Mouse (Mus musculus): ENCODE results near the gene Ahnak. TPM values are rescaled to one million over a fixed set of nuclear protein-coding genes. Genes with fewer than 3 reads are reported as not detected.

Gene Ahnak
- total RNA-seq (2021): 10 to 100 TPM; 14.7 to 15.7 TPM

DNA sequence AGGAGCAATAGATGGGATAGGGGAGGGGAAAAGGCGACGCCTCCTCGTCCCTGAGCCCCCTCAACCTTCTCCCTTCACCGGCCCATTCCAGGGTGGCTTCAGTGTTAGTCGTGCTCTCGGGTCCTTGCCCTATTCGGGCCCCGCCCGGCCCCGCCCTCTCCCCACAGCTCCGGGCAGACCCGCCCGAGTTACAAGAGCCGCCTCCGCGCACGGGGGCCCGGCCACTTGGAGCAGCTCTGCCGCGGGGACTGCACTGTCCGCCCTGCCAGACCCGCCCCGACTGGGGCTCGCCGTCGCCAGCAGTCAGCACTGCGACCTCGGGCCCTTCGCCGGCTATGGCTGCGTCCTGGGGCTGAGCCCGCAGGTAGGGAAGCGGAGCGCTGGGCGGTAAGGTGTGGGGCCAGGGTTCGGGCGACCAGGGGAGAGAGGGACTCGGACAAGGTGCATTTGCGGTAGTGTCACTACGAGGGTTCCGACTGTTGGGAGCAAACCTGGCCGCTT lies at the start of gene Ahnak:
Gene Ahnak (plus strand): TSS at position 219 of the 501 bp plus-strand sequence.
- no peak for DNase-seq (ENCODE audit: extremely low spot score in 1 of 2, low spot score in 1 of 2)

- no peak for DNase-seq (ENCODE audit: extremely low spot score in 1 of 2, low spot score in 1 of 2)
Observed at GRCm38 (mm10) chr19:8940526-8941133, 48.5 kb upstream of the Ahnak start.

DNA sequence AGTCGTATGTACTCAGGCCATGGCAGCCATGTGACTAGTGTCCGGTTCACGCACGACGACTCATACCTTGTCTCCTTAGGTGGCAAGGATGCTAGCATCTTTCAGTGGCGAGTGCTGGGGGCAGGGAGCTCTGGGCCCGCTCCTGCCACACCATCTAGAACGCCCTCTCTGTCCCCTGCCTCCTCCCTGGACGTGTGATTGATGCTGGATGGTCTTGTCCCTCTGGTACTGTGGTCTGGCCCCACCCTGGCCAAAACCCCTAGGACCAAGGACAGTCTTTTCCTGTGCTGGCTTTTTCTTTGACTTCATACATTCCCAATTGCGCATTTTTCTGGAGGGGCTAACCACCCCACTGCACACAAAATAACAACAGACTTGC lies 48.0 kb upstream of the Ahnak start:
- DNase-seq (ENCODE audit: extremely low spot score in 1 of 2, low spot score in 1 of 2): no peak

- DNase-seq (ENCODE audit: extremely low spot score in 1 of 2, low spot score in 1 of 2): peak; percentile 93 to 94
Observed at GRCm38 (mm10) chr19:8941515-8942217, 47.4 kb upstream of the Ahnak start, which contains the start of gene Mta2. TSS of gene Mta2 (plus strand) at chr19:8941875.

- peak in 1 of 2 experiments; percentile 45 for DNase-seq (ENCODE audit: extremely low spot score in 1 of 2, low spot score in 1 of 2)
Observed at GRCm38 (mm10) chr19:8942276-8942964, 46.7 kb upstream of the Ahnak start.

DNA sequence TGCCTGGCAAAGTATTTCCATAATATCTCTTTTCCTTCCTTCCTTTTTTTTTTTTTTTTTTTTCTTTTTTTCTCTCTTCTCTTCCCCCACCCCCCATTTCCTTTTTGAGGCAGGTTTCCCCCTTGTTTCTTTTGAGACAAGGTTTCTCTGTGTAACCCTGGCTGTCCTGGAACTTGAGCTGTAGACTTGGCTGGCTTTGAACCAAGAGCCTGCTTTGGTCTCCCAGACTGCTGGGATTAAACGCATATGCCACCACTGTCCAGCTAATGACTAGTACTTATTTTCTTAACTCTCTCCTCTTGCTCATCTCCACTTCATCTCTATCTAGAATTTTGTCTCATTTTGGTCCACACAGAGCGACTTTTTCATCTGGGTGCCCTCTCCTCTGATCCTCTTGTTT lies 46.0 kb upstream of the Ahnak start:
- no peak for DNase-seq (ENCODE audit: extremely low spot score in 1 of 2, low spot score in 1 of 2)

DNA sequence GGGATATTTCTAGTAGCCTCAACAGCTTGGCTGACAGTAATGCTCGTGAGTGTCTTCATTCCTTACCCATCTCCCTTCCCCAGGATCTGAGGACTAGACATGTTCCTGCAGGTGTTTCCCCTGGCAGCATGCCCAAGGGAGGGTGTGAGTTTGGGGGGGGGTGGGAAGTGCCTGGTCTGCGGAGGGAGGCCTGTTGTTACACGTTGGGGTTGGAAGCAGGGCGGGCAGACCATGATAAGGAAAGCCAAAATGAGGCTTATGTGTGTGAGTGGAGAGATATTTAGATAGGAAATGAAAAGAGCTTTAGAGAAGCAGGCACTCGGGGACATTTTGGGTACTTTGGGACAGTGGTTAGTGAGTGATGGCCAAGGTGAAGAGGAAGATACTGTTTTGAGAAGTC lies 45.0 kb upstream of the Ahnak start:
- no peak for DNase-seq (ENCODE audit: extremely low spot score in 1 of 2, low spot score in 1 of 2)

- no peak for DNase-seq (ENCODE audit: extremely low spot score in 1 of 2, low spot score in 1 of 2)
Observed at GRCm38 (mm10) chr19:8944750-8945149, 44.3 kb upstream of the Ahnak start.

GRCm38 (mm10) chr19:8945251-8945650 lies 43.8 kb upstream of the Ahnak start:
- DNase-seq (ENCODE audit: extremely low spot score in 1 of 2, low spot score in 1 of 2): no peak

DNA sequence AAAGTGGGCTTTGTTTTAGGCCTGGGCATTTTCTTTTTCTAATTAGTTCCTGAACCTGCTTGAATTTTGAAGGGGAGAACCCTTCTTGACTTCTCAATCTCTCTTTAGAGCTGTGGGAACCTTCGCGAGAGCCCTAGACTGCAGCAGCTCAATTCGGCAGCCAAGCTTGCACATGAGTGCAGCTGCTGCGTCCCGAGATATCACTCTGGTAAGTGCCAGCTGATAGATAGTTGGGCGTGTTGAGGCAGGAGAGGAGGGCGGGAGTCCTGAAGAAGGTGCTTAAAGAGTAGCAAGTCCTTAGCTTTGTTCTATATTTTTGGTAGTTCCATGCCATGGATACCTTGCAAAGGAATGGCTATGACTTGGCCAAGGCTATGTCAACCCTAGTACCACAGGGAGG lies 42.2 kb upstream of the Ahnak start:
- no peak for DNase-seq (ENCODE audit: extremely low spot score in 1 of 2, low spot score in 1 of 2)

DNA sequence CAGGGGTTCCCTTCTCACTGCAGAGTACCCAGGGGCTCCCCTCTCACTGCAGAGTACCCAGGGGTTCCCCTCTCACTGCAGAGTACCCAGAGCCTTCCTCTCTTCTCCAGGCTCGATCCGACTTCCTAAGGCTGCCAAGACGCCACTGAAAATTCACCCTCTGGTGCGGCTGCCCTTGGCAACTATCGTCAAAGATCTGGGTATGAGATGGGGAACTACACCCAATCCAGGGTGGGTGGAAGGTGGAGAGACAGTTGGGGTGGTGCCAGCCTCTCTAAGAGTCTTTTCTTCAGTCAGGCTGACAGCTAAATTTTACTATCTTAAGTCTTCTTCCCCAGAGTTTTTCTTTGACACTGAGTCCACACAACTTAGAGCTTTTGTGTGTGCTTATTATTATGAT lies 38.9 kb upstream of the Ahnak start:
- DNase-seq (ENCODE audit: extremely low spot score in 1 of 2, low spot score in 1 of 2): no peak

GRCm38 (mm10) chr19:8952241-8952640 lies 36.8 kb upstream of the Ahnak start:
- DNase-seq (ENCODE audit: extremely low spot score in 1 of 2, low spot score in 1 of 2): no peak

- DNase-seq (ENCODE audit: extremely low spot score in 1 of 2, low spot score in 1 of 2): peak; percentile 82 to 87
Observed at GRCm38 (mm10) chr19:8953135-8954039, 35.7 kb upstream of the Ahnak start, which contains the start of gene Tut1. TSS of gene Tut1 (plus strand) at chr19:8953847.

DNA sequence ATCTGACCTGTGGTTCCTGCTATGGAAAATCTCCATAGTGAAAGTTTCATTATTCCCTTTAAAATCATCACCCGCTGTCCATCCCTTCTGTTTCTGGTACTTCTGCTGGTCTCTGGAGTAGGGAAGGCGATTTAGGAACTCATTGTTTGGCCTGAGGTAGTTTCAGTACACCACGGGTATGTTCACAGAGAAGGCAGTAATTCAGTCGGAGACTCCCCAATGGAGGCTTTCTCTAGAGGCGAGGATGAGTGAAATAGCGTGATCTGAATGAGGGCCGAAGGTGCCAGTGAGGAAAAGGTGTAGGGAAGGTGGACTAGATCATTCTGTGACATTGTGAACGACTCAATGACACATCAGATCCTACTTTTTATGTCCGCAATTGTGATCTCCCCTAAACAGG lies 34.9 kb upstream of the Ahnak start:
- DNase-seq (ENCODE audit: extremely low spot score in 1 of 2, low spot score in 1 of 2): no peak

DNA sequence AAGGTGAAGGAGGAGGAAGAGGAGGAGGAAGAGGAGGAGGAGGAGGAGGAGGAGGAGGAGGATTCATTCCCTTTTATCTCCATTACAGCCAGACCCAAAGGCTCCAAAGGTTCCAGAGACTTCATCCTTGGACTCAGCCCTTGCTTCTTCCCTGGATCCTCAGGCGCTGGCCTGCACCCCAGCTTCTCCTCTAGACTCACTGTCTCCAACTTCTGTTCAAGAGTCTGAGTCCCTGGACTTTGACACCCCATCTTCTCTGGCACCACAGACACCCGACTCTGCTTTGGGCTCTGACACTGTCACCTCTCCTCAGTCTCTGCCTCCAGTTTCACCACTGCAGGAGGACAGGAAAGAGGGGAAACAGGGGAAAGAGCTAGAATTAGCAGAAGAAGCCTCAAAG lies 26.8 kb upstream of the Ahnak start:
- DNase-seq (ENCODE audit: extremely low spot score in 1 of 2, low spot score in 1 of 2): no peak

- DNase-seq (ENCODE audit: extremely low spot score in 1 of 2, low spot score in 1 of 2): no peak
Observed at GRCm38 (mm10) chr19:8965075-8965474, 24.0 kb upstream of the Ahnak start.

DNA sequence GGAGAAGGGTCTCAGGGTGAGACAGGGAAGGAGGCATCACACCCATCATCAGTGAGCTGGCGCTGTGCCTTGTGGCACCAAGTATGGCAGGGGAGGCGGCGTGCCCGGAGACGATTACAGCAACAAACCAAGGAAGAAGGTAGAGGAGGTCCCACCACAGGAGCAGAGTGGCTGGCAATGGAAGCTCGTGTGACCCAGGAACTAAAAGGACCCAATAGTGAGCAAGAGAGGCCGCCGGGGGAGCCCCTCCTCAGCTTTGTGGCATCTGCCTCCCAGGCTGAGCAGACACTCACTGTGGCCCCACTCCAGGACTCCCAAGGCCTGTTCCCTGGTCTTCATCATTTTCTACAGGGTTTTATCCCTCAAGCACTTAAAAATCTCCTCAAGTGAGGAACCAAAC lies 23.3 kb upstream of the Ahnak start:
- no peak for DNase-seq (ENCODE audit: extremely low spot score in 1 of 2, low spot score in 1 of 2)

DNA sequence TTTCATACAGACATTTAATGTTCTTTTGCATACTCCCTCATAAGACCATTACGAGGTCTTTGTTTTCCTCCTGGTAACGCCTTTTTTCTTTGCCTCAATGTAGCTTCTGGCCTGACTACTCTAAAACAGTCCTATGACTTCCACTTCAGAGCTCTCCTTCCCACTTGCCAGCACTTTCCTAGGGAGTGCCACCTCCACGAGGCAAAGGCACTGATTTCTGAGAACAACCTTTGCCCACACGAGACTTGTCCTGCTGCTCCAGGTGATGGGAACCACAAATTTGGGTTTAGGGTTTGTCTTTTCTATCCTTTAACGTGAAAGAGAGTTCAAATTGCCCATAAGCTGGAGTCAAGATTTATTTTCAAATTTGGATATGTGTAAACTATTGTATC lies 22.9 kb upstream of the Ahnak start:
- DNase-seq (ENCODE audit: extremely low spot score in 1 of 2, low spot score in 1 of 2): no peak

GRCm38 (mm10) chr19:8966590-8967372 lies 22.3 kb upstream of the Ahnak start, which contains the start of gene Eef1g:
TSS of gene Eef1g (plus strand) at chr19:8967041.
- DNase-seq (ENCODE audit: extremely low spot score in 1 of 2, low spot score in 1 of 2): peak; percentile 86 to 94

DNA sequence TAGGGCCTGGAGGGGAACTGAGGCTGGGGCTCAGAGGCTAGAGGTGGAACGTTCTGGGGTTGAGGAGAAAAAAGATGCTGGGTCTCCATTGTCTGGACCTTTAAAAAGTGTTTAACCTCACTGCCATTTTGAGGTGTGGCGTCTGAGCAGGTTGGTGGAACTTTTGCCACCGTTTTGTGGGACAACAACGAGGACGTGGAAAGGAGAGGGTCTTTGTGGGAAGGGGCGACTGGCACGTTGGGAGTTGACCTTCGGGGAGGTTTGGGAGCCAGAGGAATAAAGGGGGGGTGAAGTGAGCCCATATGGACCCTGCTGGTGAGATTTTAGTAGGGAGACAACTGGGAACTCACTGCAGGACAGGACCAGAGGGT lies 21.7 kb upstream of the Ahnak start:
- DNase-seq (ENCODE audit: extremely low spot score in 1 of 2, low spot score in 1 of 2): no peak
